Comparison of ENCODE assay signal across 27 mouse cellular contexts in the genomic region with DNA sequence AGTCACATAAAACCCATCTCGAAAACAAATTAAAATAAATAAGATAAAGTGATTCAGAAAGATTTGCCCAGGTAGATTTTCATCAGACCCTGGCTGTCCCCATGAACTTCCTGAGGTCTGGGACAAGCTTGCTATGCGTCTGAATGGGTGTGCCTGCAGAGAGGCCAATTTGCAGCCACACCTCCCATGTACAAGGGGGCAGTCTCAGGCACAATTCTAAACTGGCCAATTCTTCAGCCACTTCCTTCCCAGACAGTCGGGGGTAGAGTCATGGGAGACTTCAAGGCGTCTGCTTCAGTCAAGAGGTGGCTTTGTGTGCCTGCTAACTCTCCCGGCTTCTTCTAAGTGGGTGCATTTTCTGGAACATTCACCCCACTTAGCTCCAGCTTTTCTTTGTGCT.
A peak's percentile ranks its signal among the peaks of the same experiment; 100 is the strongest.
DNase-seq lines count a peak whose midpoint lies in the region; ATAC-seq and TF ChIP-seq lines count a peak whose summit lies in the region.
"Had no signal": no experiment of that assay in that cellular context is flagged by ENCODE, and none has a peak within 500 bp of the region (broad histone marks: within the 10 kb centered on the region; RNA-seq: fewer than 3 reads in every experiment).

No protein-coding gene starts in this region.

- H3K9me3 ChIP-seq in forebrain, embryonic 12.5 days, result peaks cover 8% of the 10 kb centered on the region; the same call in 1 of the 2 replicates
- H3K9me3 ChIP-seq in forebrain, embryonic 15.5 days, result no peaks in the 10 kb centered on the region
- H3K9me3 ChIP-seq in hindbrain, postnatal 0 days (ENCODE audit: low read length), result no peaks in the 10 kb centered on the region
- H3K9me3 ChIP-seq in hindbrain, embryonic 16.5 days (ENCODE audit: control insufficient read depth, low read length), result no peaks in the 10 kb centered on the region
- H3K9me3 ChIP-seq in intestine, embryonic 15.5 days, result no peaks in the 10 kb centered on the region
- H3K9me3 ChIP-seq: embryonic facial prominence, embryonic 12.5 days; heart, embryonic 12.5 days; heart, embryonic 15.5 days had no signal

- peaks cover 10% of the 10 kb centered on the region; the same call in 1 of the 2 replicates for H3K4me1 ChIP-seq in forebrain, embryonic 12.5 days
- H3K4me1 ChIP-seq in forebrain, embryonic 15.5 days, result peaks cover 7% of the 10 kb centered on the region; the same call in 1 of the 2 replicates
- no peaks in the 10 kb centered on the region for H3K4me1 ChIP-seq in hindbrain, postnatal 0 days (ENCODE audit: insufficient read depth, low read length)
- peaks cover 8% of the 10 kb centered on the region for H3K4me1 ChIP-seq in hindbrain, embryonic 16.5 days (ENCODE audit: control insufficient read depth, insufficient read depth, low read depth, low read length)
- H3K4me1 ChIP-seq in intestine, embryonic 15.5 days (replicated peaks), result peaks cover 5% of the 10 kb centered on the region; the same call in 1 of the 2 replicates
- H3K4me1 ChIP-seq: heart, embryonic 12.5 days; heart, embryonic 15.5 days had no signal

- no peaks in the 10 kb centered on the region for H3K36me3 ChIP-seq in forebrain, embryonic 12.5 days (replicated peaks)
- no peaks in the 10 kb centered on the region for H3K36me3 ChIP-seq in forebrain, embryonic 15.5 days
- no peaks in the 10 kb centered on the region for H3K36me3 ChIP-seq in hindbrain, postnatal 0 days (ENCODE audit: insufficient read depth, low read length)
- H3K36me3 ChIP-seq in hindbrain, embryonic 16.5 days (ENCODE audit: control insufficient read depth, insufficient read depth, low read length), result no peaks in the 10 kb centered on the region; the same call in 1 of the 2 replicates
- H3K36me3 ChIP-seq in intestine, embryonic 15.5 days, result no peaks in the 10 kb centered on the region
- H3K36me3 ChIP-seq: embryonic facial prominence, embryonic 12.5 days; embryonic facial prominence, embryonic 15.5 days; heart, embryonic 12.5 days; heart, embryonic 15.5 days; hindbrain, embryonic 10.5 days; hindbrain, embryonic 13.5 days had no signal

- 36% methylated on average over 5 of the region's 5 CpGs for WGBS in forebrain, embryonic 12.5 days
- 27% methylated on average over 5 of the region's 5 CpGs for WGBS in forebrain, embryonic 15.5 days
- 53% methylated on average over 5 of the region's 5 CpGs for WGBS in hindbrain, postnatal 0 days
- WGBS in hindbrain, embryonic 16.5 days, result 54% methylated on average over 5 of the region's 5 CpGs
- 46% methylated on average over 5 of the region's 5 CpGs for WGBS in intestine, embryonic 15.5 days

- H3K4me3 ChIP-seq in forebrain, embryonic 12.5 days (replicated peaks), result no peak overlapping the region
- no peak overlapping the region for H3K4me3 ChIP-seq in forebrain, embryonic 15.5 days
- no peak overlapping the region for H3K4me3 ChIP-seq in hindbrain, postnatal 0 days (ENCODE audit: low read length)
- H3K4me3 ChIP-seq in hindbrain, embryonic 16.5 days (ENCODE audit: low read length), result no peak overlapping the region
- no peak overlapping the region for H3K4me3 ChIP-seq in intestine, embryonic 15.5 days (replicated peaks)
- H3K4me3 ChIP-seq: embryonic facial prominence, embryonic 12.5 days; embryonic facial prominence, embryonic 15.5 days; heart, embryonic 12.5 days; heart, embryonic 15.5 days; hindbrain, embryonic 10.5 days; hindbrain, embryonic 13.5 days had no signal

- no peak; the same call in 1 of the 2 replicates for ATAC-seq in forebrain, embryonic 12.5 days (ENCODE audit: low FRiP score)
- no peak; the same call in 1 of the 2 replicates for ATAC-seq in forebrain, embryonic 15.5 days (replicated peaks)
- ATAC-seq in hindbrain, postnatal 0 days, result peak; percentile 34; the same call in 1 of the 2 replicates
- ATAC-seq in hindbrain, embryonic 16.5 days, result no peak
- ATAC-seq in monocyte, adult 5-6 weeks (replicated peaks; ENCODE audit: insufficient number of reproducible peaks, low FRiP score, low TSS enrichment, poor library complexity, severe bottlenecking), result no peak
- ATAC-seq in intestine, embryonic 15.5 days, result no peak
- ATAC-seq: CD4-positive, CD25-positive, alpha-beta regulatory T cell, adult 4 months had no signal

- no peak overlapping the region for H3K9ac ChIP-seq in forebrain, embryonic 12.5 days
- H3K9ac ChIP-seq in forebrain, embryonic 15.5 days (replicated peaks), result no peak overlapping the region
- no peak overlapping the region for H3K9ac ChIP-seq in hindbrain, postnatal 0 days (replicated peaks; ENCODE audit: low read length)
- H3K9ac ChIP-seq in hindbrain, embryonic 16.5 days (ENCODE audit: low read depth, low read length), result no peak overlapping the region
- no peak overlapping the region for H3K9ac ChIP-seq in intestine, embryonic 15.5 days
- H3K9ac ChIP-seq: embryonic facial prominence, embryonic 12.5 days; embryonic facial prominence, embryonic 15.5 days; heart, embryonic 12.5 days; heart, embryonic 15.5 days; hindbrain, embryonic 13.5 days had no signal

- no peak overlapping the region for H3K4me2 ChIP-seq in forebrain, embryonic 12.5 days
- no peak overlapping the region for H3K4me2 ChIP-seq in forebrain, embryonic 15.5 days (replicated peaks)
- H3K4me2 ChIP-seq in hindbrain, postnatal 0 days (ENCODE audit: low read depth, low read length), result no peak overlapping the region
- no peak overlapping the region for H3K4me2 ChIP-seq in hindbrain, embryonic 16.5 days (ENCODE audit: low read length)
- no peak overlapping the region for H3K4me2 ChIP-seq in intestine, embryonic 15.5 days (replicated peaks)
- H3K4me2 ChIP-seq: embryonic facial prominence, embryonic 12.5 days; embryonic facial prominence, embryonic 15.5 days; heart, embryonic 12.5 days; heart, embryonic 15.5 days; hindbrain, embryonic 13.5 days had no signal

- no peak for DNase-seq in hindbrain, postnatal 0 days (ENCODE audit: low spot score)
- DNase-seq in R1 (ENCODE audit: low read depth, low spot score), result peak; percentile 67
- DNase-seq in brain, embryonic 14.5 days (ENCODE audit: low read depth), result peak; percentile 49
- DNase-seq: adrenal gland, adult 2 months; adrenal gland, postnatal 14 days; cerebellum, adult 11-12 months; cerebellum, adult 8-10 months; cerebellum, postnatal 10 days; cerebellum, postnatal 36 days; gastrocnemius, postnatal 14 days; heart, adult 18-20 months; heart, postnatal 10 days; heart, postnatal 36 days; kidney, adult 11 months; kidney, adult 8-10 months had no signal

- peak overlapping the region; percentile 26; the same call in 1 of the 2 replicates for H3K27ac ChIP-seq in forebrain, embryonic 12.5 days
- H3K27ac ChIP-seq in forebrain, embryonic 15.5 days (replicated peaks), result no peak overlapping the region
- no peak overlapping the region for H3K27ac ChIP-seq in hindbrain, postnatal 0 days
- no peak overlapping the region for H3K27ac ChIP-seq in hindbrain, embryonic 16.5 days (ENCODE audit: low read depth, low read length)
- H3K27ac ChIP-seq in intestine, embryonic 15.5 days, result no peak overlapping the region
- H3K27ac ChIP-seq: embryonic facial prominence, embryonic 12.5 days; embryonic facial prominence, embryonic 15.5 days; heart, embryonic 15.5 days; hindbrain, embryonic 10.5 days; hindbrain, embryonic 13.5 days had no signal

- no peak for TF ChIP-seq POLR2A in brain, embryonic 14.5 days (IDR thresholded peaks at IDR 0.05; ENCODE audit: borderline replicate concordance, extremely low read depth, insufficient read depth, insufficient read length, poor library complexity, severe bottlenecking)

- H3K27me3 ChIP-seq in forebrain, embryonic 12.5 days, result no peaks in the 10 kb centered on the region
- H3K27me3 ChIP-seq in forebrain, embryonic 15.5 days, result no peaks in the 10 kb centered on the region
- H3K27me3 ChIP-seq in hindbrain, postnatal 0 days (ENCODE audit: insufficient read depth, low read length), result no peaks in the 10 kb centered on the region
- H3K27me3 ChIP-seq in hindbrain, embryonic 16.5 days (replicated peaks; ENCODE audit: control insufficient read depth, insufficient read depth, low read length), result no peaks in the 10 kb centered on the region
- no peaks in the 10 kb centered on the region for H3K27me3 ChIP-seq in intestine, embryonic 15.5 days (replicated peaks)
- H3K27me3 ChIP-seq: embryonic facial prominence, embryonic 12.5 days; embryonic facial prominence, embryonic 15.5 days; heart, embryonic 12.5 days; heart, embryonic 15.5 days; hindbrain, embryonic 13.5 days had no signal

- no peak for TF ChIP-seq CTCF in hindbrain, postnatal 0 days (IDR thresholded peaks at IDR 0.05; ENCODE audit: low read depth)
- TF ChIP-seq CTCF in brain, embryonic 14.5 days (IDR thresholded peaks at IDR 0.05; ENCODE audit: borderline replicate concordance, extremely low read depth, insufficient read depth, insufficient read length), result no peak
